Mouse (Mus musculus): ENCODE results near the gene Hs3st3a1. TPM values are rescaled to one million over a fixed set of nuclear protein-coding genes. Genes with fewer than 3 reads are reported as not detected.

Gene Hs3st3a1
- polyA plus RNA-seq, 1 experiment from 2014 or later = 1.9 TPM

GRCm38 (mm10) chr11:64500536-64501112, 65.5 kb downstream of the Hs3st3a1 start:
- Histone ChIP-seq H3K4me1 (peaks cover 13% of the 10 kb centered on the region), H3K27ac (replicated peaks) (no peak overlapping the region), H3K36me3 (no peaks in the 10 kb centered on the region), H3K27me3 (ENCODE audit: low read depth, poor library complexity, severe bottlenecking) (no peaks in the 10 kb centered on the region), H3K9me3 (replicated peaks) (peaks cover 2% of the 10 kb centered on the region; the same call in 1 of the 2 replicates), H3K4me3 (no peak overlapping the region)
- 92% methylated on average over 5 of the region's 5 CpGs for WGBS
- no peak for DNase-seq (ENCODE audit: low spot score)

DNA sequence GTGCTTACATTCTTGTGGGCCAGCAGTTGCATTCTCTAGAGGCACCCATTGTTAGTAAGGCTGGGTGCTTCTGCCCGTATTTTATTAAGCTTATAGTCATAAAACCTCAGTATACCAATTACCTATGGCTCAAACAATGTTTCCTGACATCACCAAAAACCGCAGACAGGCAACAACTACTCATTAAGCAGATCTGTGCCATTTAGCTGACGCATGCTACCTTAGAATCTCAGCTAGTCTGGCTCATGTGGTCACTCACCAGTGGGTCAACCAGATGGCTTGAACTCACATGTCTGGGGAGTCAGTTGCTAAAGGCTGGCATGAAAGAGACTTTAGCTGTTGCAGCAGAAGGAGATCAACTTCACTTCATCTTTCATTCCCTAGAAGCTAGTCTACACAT, 67.9 kb downstream of the Hs3st3a1 start:
- no peak overlapping the region for H3K27ac ChIP-seq (replicated peaks)
- no peak overlapping the region for H3K4me3 ChIP-seq
- H3K9me3 ChIP-seq (replicated peaks) = peaks cover 2% of the 10 kb centered on the region; the same call in 1 of the 2 replicates
- H3K4me1 ChIP-seq = no peaks in the 10 kb centered on the region
- no peaks in the 10 kb centered on the region for H3K27me3 ChIP-seq (ENCODE audit: low read depth, poor library complexity, severe bottlenecking)
- WGBS = 87% methylated on average over 3 of the region's 3 CpGs
- no peaks in the 10 kb centered on the region for H3K36me3 ChIP-seq
- DNase-seq (ENCODE audit: low spot score) = no peak

DNA sequence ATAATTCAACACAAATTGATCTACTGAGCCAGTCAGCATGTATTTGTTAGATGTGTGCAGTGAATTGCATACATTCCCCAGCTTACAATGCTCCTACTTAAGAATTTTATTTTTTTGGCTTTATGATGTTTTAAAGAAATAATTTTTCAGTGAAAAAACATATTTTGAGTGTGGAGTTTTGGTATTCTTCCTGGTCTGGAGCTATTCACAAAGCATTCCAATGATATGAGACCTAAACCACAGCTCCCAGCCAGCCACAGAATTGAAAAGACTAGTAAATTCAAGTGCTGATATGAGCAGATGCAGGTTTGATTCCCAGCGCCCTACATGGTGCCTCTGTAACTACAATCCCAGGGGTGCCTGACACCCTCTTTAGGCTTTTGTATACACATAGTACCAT, 70.8 kb downstream of the Hs3st3a1 start:
- no peak for DNase-seq (ENCODE audit: low spot score)
- Histone ChIP-seq H3K27ac (replicated peaks) (no peak overlapping the region), H3K4me1 (no peaks in the 10 kb centered on the region), H3K36me3 (no peaks in the 10 kb centered on the region), H3K27me3 (ENCODE audit: low read depth, poor library complexity, severe bottlenecking) (no peaks in the 10 kb centered on the region), H3K9me3 (replicated peaks) (peaks cover 2% of the 10 kb centered on the region; the same call in 1 of the 2 replicates), H3K4me3 (no peak overlapping the region)
- 93% methylated on average over 1 of the region's 1 CpGs for WGBS

- Histone ChIP-seq H3K27me3 (ENCODE audit: low read depth, poor library complexity, severe bottlenecking) (no peaks in the 10 kb centered on the region), H3K4me1 (no peaks in the 10 kb centered on the region), H3K27ac (replicated peaks) (no peak overlapping the region), H3K4me3 (no peak overlapping the region), H3K36me3 (no peaks in the 10 kb centered on the region), H3K9me3 (replicated peaks) (peaks cover 2% of the 10 kb centered on the region; the same call in 1 of the 2 replicates)
- no peak for DNase-seq (ENCODE audit: low spot score)
- WGBS = 92% methylated on average over 3 of the region's 3 CpGs
Observed at GRCm38 (mm10) chr11:64507024-64507423, 71.9 kb downstream of the Hs3st3a1 start.

- Histone ChIP-seq H3K27ac (replicated peaks) (no peak overlapping the region), H3K36me3 (no peaks in the 10 kb centered on the region), H3K4me1 (no peaks in the 10 kb centered on the region), H3K4me3 (no peak overlapping the region), H3K27me3 (ENCODE audit: low read depth, poor library complexity, severe bottlenecking) (no peaks in the 10 kb centered on the region), H3K9me3 (replicated peaks) (peaks cover 1% of the 10 kb centered on the region; the same call in 1 of the 2 replicates)
- DNase-seq (ENCODE audit: low spot score) = no peak
- 94% methylated on average over 2 of the region's 2 CpGs for WGBS
Observed at GRCm38 (mm10) chr11:64509106-64509505, 74.0 kb downstream of the Hs3st3a1 start.

DNA sequence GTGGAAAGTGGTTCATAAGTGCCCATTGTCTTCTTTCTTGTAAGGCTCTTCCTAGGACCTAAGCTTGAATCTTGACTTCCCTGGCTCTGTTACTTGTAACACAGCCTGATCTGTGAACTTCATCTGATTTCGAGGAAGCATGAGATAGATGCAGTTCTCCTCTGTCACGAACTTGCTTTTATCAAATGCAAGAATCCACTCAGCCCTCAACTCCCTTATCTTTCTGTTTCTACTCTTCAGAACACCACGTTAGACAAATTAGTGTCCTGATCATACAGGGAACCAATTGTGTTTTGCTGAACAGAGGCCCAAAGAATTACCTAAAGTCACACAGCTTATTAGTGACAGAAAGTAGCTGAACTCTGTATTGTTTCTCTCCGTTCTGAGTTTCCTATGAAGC, 77.2 kb downstream of the Hs3st3a1 start:
- no peaks in the 10 kb centered on the region for H3K36me3 ChIP-seq
- 90% methylated on average over 4 of the region's 4 CpGs for WGBS
- no peaks in the 10 kb centered on the region for H3K27me3 ChIP-seq (ENCODE audit: low read depth, poor library complexity, severe bottlenecking)
- no peak overlapping the region for H3K4me3 ChIP-seq
- no peak overlapping the region for H3K27ac ChIP-seq (replicated peaks)
- no peaks in the 10 kb centered on the region for H3K9me3 ChIP-seq (replicated peaks)
- H3K4me1 ChIP-seq = no peaks in the 10 kb centered on the region
- no peak for DNase-seq (ENCODE audit: low spot score)

DNA sequence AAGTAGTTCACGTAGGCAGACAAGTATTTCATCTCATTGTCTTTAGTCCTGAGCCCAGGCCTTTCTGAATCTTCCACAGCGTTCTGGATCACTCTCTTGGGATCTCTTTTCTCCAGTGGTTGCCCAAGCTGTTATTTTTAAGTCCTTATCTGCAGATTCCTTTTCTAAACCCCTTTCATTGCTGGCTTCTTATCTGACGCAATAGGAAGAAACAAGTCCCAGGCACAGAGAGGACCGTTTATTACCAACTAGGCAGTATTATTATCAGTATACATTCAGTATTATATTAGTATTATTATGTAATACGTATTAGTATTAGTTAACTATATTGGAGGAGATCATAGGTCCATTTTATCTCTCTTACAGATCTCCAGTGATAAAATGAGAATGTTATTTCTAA, 78.3 kb downstream of the Hs3st3a1 start:
- WGBS = 87% methylated on average over 5 of the region's 5 CpGs
- no peaks in the 10 kb centered on the region for H3K4me1 ChIP-seq
- no peak overlapping the region for H3K27ac ChIP-seq (replicated peaks)
- no peaks in the 10 kb centered on the region for H3K9me3 ChIP-seq (replicated peaks)
- 0 out of 2 replicates have a peak, but pooled peaks cover 9% of the 10 kb centered on the region for H3K27me3 ChIP-seq (ENCODE audit: low read depth, poor library complexity, severe bottlenecking)
- H3K4me3 ChIP-seq = no peak overlapping the region
- no peaks in the 10 kb centered on the region for H3K36me3 ChIP-seq
- DNase-seq (ENCODE audit: low spot score) = no peak

DNA sequence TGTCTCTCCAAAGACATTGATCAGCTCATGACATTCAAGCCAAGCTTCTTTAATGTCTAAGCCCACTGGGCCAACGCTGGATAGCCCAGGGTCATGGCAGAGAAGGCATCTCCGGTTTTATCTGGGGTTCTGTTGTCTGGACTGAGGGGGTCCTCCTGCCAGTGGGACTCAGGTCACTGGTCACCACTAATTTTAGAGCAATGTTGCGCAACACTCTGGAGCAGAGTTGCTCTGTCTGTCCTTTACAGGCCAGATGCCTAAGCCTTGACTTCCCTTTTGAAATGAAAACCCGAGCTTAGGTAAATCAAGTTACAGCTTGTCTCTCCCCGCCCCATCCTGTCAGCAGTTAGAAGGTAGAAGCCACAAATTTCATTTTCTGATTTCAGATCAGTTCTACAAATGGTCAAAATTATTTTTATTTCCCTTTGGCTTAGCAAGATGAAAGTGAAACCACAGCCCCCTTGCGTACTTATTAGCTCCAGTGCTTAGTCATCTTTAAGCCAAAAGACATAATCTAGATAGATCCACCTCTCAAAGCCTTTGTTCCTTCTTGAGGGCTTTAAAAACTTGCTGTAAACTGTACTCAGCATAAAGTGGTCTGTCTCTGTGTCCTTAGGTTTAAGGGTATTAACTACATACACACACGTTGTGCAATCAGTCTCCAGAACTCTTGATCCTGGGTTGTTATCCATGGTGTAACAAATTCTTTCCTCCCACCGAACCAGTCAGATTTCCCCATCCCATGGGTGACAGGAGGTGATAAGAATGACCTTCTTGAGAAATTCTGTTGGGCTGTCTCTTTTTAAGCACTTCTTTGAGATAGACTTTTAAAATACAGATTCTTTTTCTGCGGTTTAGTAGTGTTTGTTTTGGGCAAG, 81.8 kb downstream of the Hs3st3a1 start:
- no peak overlapping the region for H3K27ac ChIP-seq (replicated peaks)
- H3K36me3 ChIP-seq = no peaks in the 10 kb centered on the region
- no peaks in the 10 kb centered on the region for H3K9me3 ChIP-seq (replicated peaks)
- 90% methylated on average over 9 of the region's 9 CpGs for WGBS
- H3K4me3 ChIP-seq = no peak overlapping the region
- peaks cover 16% of the 10 kb centered on the region for H3K4me1 ChIP-seq
- DNase-seq (ENCODE audit: low spot score) = no peak
- H3K27me3 ChIP-seq (ENCODE audit: low read depth, poor library complexity, severe bottlenecking) = peaks cover 41% of the 10 kb centered on the region

DNA sequence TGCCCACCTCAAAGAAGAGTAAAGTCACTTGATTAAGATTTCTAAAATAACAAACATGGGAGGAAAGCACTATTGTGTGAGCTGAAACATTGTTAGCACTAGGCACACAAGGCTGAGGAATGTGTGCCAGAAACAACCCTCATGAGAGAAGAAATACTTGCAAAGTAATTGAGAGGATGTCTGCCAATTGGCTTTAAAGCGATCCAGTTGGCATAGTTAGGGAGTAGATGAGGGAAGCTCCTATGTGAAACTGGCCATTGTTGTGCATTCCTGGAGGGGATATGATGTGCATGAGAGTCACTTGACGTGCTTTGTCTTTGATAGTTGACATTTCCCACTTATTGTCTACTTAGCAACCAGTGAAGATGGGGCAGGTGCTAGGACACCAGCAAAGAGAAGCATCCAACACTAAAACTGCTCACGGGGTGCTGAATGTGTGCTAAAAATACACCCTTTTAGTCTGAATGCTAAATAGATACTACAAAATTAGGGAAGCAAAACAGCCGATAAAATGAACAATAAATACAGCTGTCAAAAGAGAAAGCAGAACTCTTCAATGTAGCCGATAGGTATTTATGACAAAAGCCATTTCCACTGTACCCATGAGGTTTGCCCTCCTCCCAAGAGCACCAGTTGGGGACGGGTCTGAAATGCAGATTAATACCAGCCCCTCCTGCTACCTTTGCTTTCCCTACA, 83.2 kb downstream of the Hs3st3a1 start:
- DNase-seq (ENCODE audit: low spot score) = no peak
- Histone ChIP-seq H3K27ac (replicated peaks) (no peak overlapping the region), H3K4me1 (peaks cover 30% of the 10 kb centered on the region), H3K27me3 (ENCODE audit: low read depth, poor library complexity, severe bottlenecking) (peaks cover 53% of the 10 kb centered on the region), H3K9me3 (replicated peaks) (no peaks in the 10 kb centered on the region), H3K4me3 (no peak overlapping the region), H3K36me3 (no peaks in the 10 kb centered on the region)
- WGBS = 78% methylated on average over 6 of the region's 6 CpGs

DNA sequence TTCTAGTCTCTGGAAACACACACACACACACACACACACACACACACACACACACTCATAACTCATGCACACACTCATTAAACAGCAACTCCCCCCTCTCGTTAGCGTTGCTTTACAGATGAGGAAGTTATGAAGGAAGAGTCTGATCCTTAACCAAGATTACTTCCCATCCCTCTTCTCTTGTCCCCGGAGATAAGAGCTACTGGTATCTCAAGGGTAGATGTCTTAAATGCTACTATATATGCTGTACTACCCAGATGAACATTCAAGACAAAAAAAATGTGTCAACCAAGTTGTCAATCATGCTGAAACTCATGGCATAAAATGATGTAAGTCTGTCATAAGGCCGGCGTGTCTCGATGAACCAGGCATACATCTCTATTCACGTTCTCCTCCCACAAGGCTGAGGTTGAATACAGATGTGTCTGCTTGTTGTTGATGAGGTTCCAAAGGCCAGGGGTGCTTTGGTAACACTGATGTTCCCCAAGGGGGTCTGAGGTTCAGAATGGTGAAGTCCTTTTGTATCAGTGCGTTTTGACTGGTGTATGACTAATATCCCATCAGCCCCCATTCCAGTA, 89.0 kb downstream of the Hs3st3a1 start:
- no peak overlapping the region for H3K4me3 ChIP-seq

GRCm38 (mm10) chr11:64537230-64537629, 102.1 kb downstream of the Hs3st3a1 start:
- no peak overlapping the region for H3K27ac ChIP-seq (replicated peaks)
- H3K27me3 ChIP-seq (ENCODE audit: low read depth, poor library complexity, severe bottlenecking) = no peaks in the 10 kb centered on the region
- H3K9me3 ChIP-seq (replicated peaks) = no peaks in the 10 kb centered on the region
- no peaks in the 10 kb centered on the region; the same call in 1 of the 2 replicates for H3K4me1 ChIP-seq
- DNase-seq (ENCODE audit: low spot score) = no peak
- no peaks in the 10 kb centered on the region for H3K36me3 ChIP-seq
- no peak overlapping the region for H3K4me3 ChIP-seq
- WGBS = 92% methylated on average over 3 of the region's 3 CpGs

More for the DNA sequence above, 89.0 kb downstream of the Hs3st3a1 start:
- Histone ChIP-seq H3K9me3 (replicated peaks) (no peaks in the 10 kb centered on the region), H3K4me1 (peaks cover 30% of the 10 kb centered on the region), H3K27me3 (ENCODE audit: low read depth, poor library complexity, severe bottlenecking) (peaks cover 37% of the 10 kb centered on the region), H3K27ac (replicated peaks) (no peak overlapping the region), H3K36me3 (no peaks in the 10 kb centered on the region)
- 98% methylated on average over 8 of the region's 8 CpGs for WGBS
- no peak for DNase-seq (ENCODE audit: low spot score)

- Histone ChIP-seq H3K4me3 (no peak overlapping the region), H3K27me3 (ENCODE audit: low read depth, poor library complexity, severe bottlenecking) (peaks cover 19% of the 10 kb centered on the region; the same call in 1 of the 2 replicates), H3K27ac (replicated peaks) (no peak overlapping the region), H3K36me3 (no peaks in the 10 kb centered on the region), H3K9me3 (replicated peaks) (no peaks in the 10 kb centered on the region), H3K4me1 (peaks cover 13% of the 10 kb centered on the region; the same call in 1 of the 2 replicates)
- no peak for DNase-seq (ENCODE audit: low spot score)
- 95% methylated on average over 9 of the region's 9 CpGs for WGBS
Observed at GRCm38 (mm10) chr11:64541866-64542265, 106.7 kb downstream of the Hs3st3a1 start.
